Mouse (Mus musculus) stomach, postnatal 0 days (tissue): ENCODE results near the gene Ptprf.

Experiments used
- CTCF ChIP-seq: IDR thresholded peaks from 2 replicates; pipeline ENCODE4 v1.5.1; 2016; ENCODE audit warnings: antibody characterized with exemption, low read depth, mild to moderate bottlenecking, moderate library complexity
- EP300 ChIP-seq: optimal IDR thresholded peaks from 2 replicates; pipeline ENCODE3; 2016; ENCODE audit warnings: antibody characterized with exemption

DNA sequence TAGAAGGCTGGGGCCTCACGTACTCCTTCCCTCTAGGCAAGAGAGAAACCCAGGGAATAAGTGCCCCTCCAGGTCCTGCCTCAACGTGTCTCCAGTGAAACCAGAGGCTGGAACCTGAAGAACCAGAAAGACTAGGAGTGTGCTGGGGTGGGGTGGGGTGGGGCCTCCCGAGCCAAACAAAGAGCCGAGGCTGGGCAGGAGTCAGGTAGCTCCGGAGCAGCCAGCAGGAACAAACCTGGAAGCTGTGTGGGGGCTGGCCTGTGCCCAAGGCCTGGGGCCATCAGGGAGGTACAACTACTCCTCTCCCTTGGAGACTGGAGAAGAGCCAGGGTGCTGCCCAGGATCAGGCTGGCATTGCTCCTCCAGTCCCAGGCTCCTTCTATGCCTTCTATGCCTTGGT is 18.9 kb downstream of the Ptprf start:
- no peak for TF ChIP-seq CTCF
- peak; percentile 93 for TF ChIP-seq EP300
